Mouse (Mus musculus): ENCODE measurements around the gene Rab29. TPM values are rescaled to one million over a fixed set of nuclear protein-coding genes. Genes with fewer than 3 reads are reported as not detected.
A peak's percentile ranks its signal among the peaks of the same experiment; 100 is the strongest.
"Not testable (repeated sequence)": the region's sequence is repeated elsewhere in the genome, so short reads cannot be mapped to it uniquely, and the experiment has no call there.

Gene Rab29
- polyA plus RNA-seq (2016; fragmentation: Nextera tagmentation; extraction: Ambion mirVana), result 11.2 and 11.6 TPM in 2 replicates

- 1% methylated on average over 46 of the region's 46 CpGs for WGBS (ENCODE audit: insufficient replicate concordance)
- no peaks in the 10 kb centered on the region for H3K9me3 ChIP-seq (replicated peaks)
- peak within 1 kb of the TSS; percentile 85 for H3K4me2 ChIP-seq
- no peak within 1 kb of the TSS for H3K27ac ChIP-seq
- H3K27me3 ChIP-seq (replicated peaks), result no peaks in the 10 kb centered on the region
- H3K9ac ChIP-seq, result peak within 1 kb of the TSS; percentile 74
- peak; percentile 95 for ATAC-seq
- no peaks in the 10 kb centered on the region for H3K36me3 ChIP-seq
- H3K4me1 ChIP-seq, result peaks cover 12% of the 10 kb centered on the region
- peak within 1 kb of the TSS; percentile 71 for H3K4me3 ChIP-seq
These were observed at the start of gene Rab29 for GRCm38 (mm10) chr1:131867093-131867945. Gene Rab29, plus strand, starts transcription at chr1:131867224.

GRCm38 (mm10) chr1:131820353-131820752 lies 46.7 kb upstream of the Rab29 start:
- H3K9ac ChIP-seq; H3K36me3 ChIP-seq; H3K4me3 ChIP-seq; ATAC-seq; H3K4me1 ChIP-seq; H3K27ac ChIP-seq; H3K4me2 ChIP-seq; H3K9me3 ChIP-seq (replicated peaks): not testable (repeated sequence)
- WGBS (ENCODE audit: insufficient replicate concordance), result 72% methylated on average over 9 of the region's 9 CpGs
- peaks cover 25% of the 10 kb centered on the region; the same call in 1 of the 2 replicates for H3K27me3 ChIP-seq (replicated peaks)

GRCm38 (mm10) chr1:131820887-131821328 lies 46.1 kb upstream of the Rab29 start:
- H3K4me3 ChIP-seq, result no peak overlapping the region
- no peak overlapping the region for H3K4me2 ChIP-seq
- no peaks in the 10 kb centered on the region for H3K4me1 ChIP-seq
- no peak overlapping the region for H3K27ac ChIP-seq
- peaks cover 25% of the 10 kb centered on the region; the same call in 1 of the 2 replicates for H3K27me3 ChIP-seq (replicated peaks)
- H3K9me3 ChIP-seq (replicated peaks), result no peaks in the 10 kb centered on the region
- H3K9ac ChIP-seq, result no peak overlapping the region
- no peak for ATAC-seq
- H3K36me3 ChIP-seq, result no peaks in the 10 kb centered on the region
- 73% methylated on average over 10 of the region's 10 CpGs for WGBS (ENCODE audit: insufficient replicate concordance)

- peaks cover 5% of the 10 kb centered on the region for H3K4me1 ChIP-seq
- H3K4me2 ChIP-seq, result no peak overlapping the region
- H3K27ac ChIP-seq, result no peak overlapping the region
- H3K27me3 ChIP-seq (replicated peaks), result peaks cover 16% of the 10 kb centered on the region; the same call in 1 of the 2 replicates
- ATAC-seq, result no peak
- H3K9ac ChIP-seq, result no peak overlapping the region
- 70% methylated on average over 8 of the region's 8 CpGs for WGBS (ENCODE audit: insufficient replicate concordance)
- H3K36me3 ChIP-seq, result no peaks in the 10 kb centered on the region
- H3K4me3 ChIP-seq, result no peak overlapping the region
- H3K9me3 ChIP-seq (replicated peaks), result no peaks in the 10 kb centered on the region
These were observed 44.7 kb upstream of the Rab29 start for GRCm38 (mm10) chr1:131822292-131822691.

- Histone ChIP-seq H3K36me3 (no peaks in the 10 kb centered on the region), H3K4me3 (no peak overlapping the region), H3K9me3 (replicated peaks) (no peaks in the 10 kb centered on the region), H3K4me1 (peaks cover 7% of the 10 kb centered on the region), H3K4me2 (no peak overlapping the region), H3K9ac (no peak overlapping the region), H3K27me3 (replicated peaks) (peaks cover 13% of the 10 kb centered on the region; the same call in 1 of the 2 replicates), H3K27ac (no peak overlapping the region)
- no peak for ATAC-seq
- WGBS (ENCODE audit: insufficient replicate concordance), result 80% methylated on average over 1 of the region's 1 CpGs
These were observed 44.0 kb upstream of the Rab29 start for GRCm38 (mm10) chr1:131822856-131823492.

GRCm38 (mm10) chr1:131823563-131823962 lies 43.5 kb upstream of the Rab29 start:
- H3K9ac ChIP-seq, result no peak overlapping the region
- H3K36me3 ChIP-seq, result no peaks in the 10 kb centered on the region
- H3K27me3 ChIP-seq (replicated peaks), result peaks cover 7% of the 10 kb centered on the region; the same call in 1 of the 2 replicates
- H3K9me3 ChIP-seq (replicated peaks), result no peaks in the 10 kb centered on the region
- WGBS (ENCODE audit: insufficient replicate concordance), result 30% methylated on average over 5 of the region's 5 CpGs
- H3K4me2 ChIP-seq, result no peak overlapping the region
- H3K27ac ChIP-seq, result no peak overlapping the region
- peaks cover 11% of the 10 kb centered on the region for H3K4me1 ChIP-seq
- H3K4me3 ChIP-seq, result no peak overlapping the region
- ATAC-seq, result no peak

- WGBS (ENCODE audit: insufficient replicate concordance), result 77% methylated on average over 11 of the region's 11 CpGs
- no peaks in the 10 kb centered on the region for H3K36me3 ChIP-seq
These were observed 42.4 kb upstream of the Rab29 start for GRCm38 (mm10) chr1:131824528-131825181.

GRCm38 (mm10) chr1:131827207-131827786 lies 39.7 kb upstream of the Rab29 start, which contains the start of gene Slc41a1:
Gene Slc41a1, plus strand, starts transcription at chr1:131827493.
- H3K27me3 ChIP-seq (replicated peaks), result no peaks in the 10 kb centered on the region
- H3K4me1 ChIP-seq, result peaks cover 20% of the 10 kb centered on the region
- H3K4me2 ChIP-seq, result peak within 1 kb of the TSS; percentile 94
- peak within 1 kb of the TSS; percentile 78 for H3K9ac ChIP-seq
- ATAC-seq, result peak; percentile 61
- peak within 1 kb of the TSS; percentile 64 for H3K27ac ChIP-seq
- whole genome bisulfite sequencing (ENCODE audit: insufficient replicate concordance), result 3% methylated on average over 25 of the region's 25 CpGs
- H3K36me3 ChIP-seq, result peaks cover 3% of the 10 kb centered on the region; the same call in 1 of the 2 replicates
- H3K9me3 ChIP-seq (replicated peaks), result no peaks in the 10 kb centered on the region
- peak within 1 kb of the TSS; percentile 79 for H3K4me3 ChIP-seq

More at GRCm38 (mm10) chr1:131824528-131825181, 42.4 kb upstream of the Rab29 start:
- Histone ChIP-seq H3K9me3 (replicated peaks) (no peaks in the 10 kb centered on the region), H3K9ac (no peak overlapping the region), H3K4me2 (no peak overlapping the region), H3K4me3 (no peak overlapping the region), H3K27ac (no peak overlapping the region), H3K4me1 (peaks cover 20% of the 10 kb centered on the region), H3K27me3 (replicated peaks) (no peaks in the 10 kb centered on the region)
- ATAC-seq, result no peak

- Histone ChIP-seq H3K4me3 (peak overlapping the region; percentile 79), H3K27me3 (replicated peaks) (no peaks in the 10 kb centered on the region), H3K4me2 (peak overlapping the region; percentile 94), H3K9ac (peak overlapping the region; percentile 78), H3K27ac (peak overlapping the region; percentile 64), H3K4me1 (peaks cover 20% of the 10 kb centered on the region), H3K36me3 (peaks cover 3% of the 10 kb centered on the region; the same call in 1 of the 2 replicates), H3K9me3 (replicated peaks) (no peaks in the 10 kb centered on the region)
- peak; percentile 90 for ATAC-seq
- under 1% methylated on average over 31 of the region's 36 CpGs for WGBS (ENCODE audit: insufficient replicate concordance)
These were observed 39.2 kb upstream of the Rab29 start for GRCm38 (mm10) chr1:131827787-131828258.

- WGBS (ENCODE audit: insufficient replicate concordance), result 3% methylated on average over 21 of the region's 22 CpGs
- H3K27ac ChIP-seq, result peak overlapping the region; percentile 64
- ATAC-seq, result peak; percentile 63
- H3K4me2 ChIP-seq, result peak overlapping the region; percentile 94
- peak overlapping the region; percentile 79 for H3K4me3 ChIP-seq
- no peaks in the 10 kb centered on the region for H3K27me3 ChIP-seq (replicated peaks)
- peak overlapping the region; percentile 78 for H3K9ac ChIP-seq
- peaks cover 3% of the 10 kb centered on the region; the same call in 1 of the 2 replicates for H3K36me3 ChIP-seq
- H3K9me3 ChIP-seq (replicated peaks), result no peaks in the 10 kb centered on the region
- peaks cover 20% of the 10 kb centered on the region for H3K4me1 ChIP-seq
These were observed 38.5 kb upstream of the Rab29 start for GRCm38 (mm10) chr1:131828297-131829126.
